Mouse (Mus musculus) monocyte, adult 5-6 weeks (primary cell): ENCODE measurements around the gene Bclaf3. TPM values are rescaled to one million over a fixed set of nuclear protein-coding genes. Genes with fewer than 3 reads are reported as not detected.
"Not testable (repeated sequence)": the region's sequence is repeated elsewhere in the genome, so short reads cannot be mapped to it uniquely, and the experiment has no call there.

ENCODE experiments used
- ATAC-seq: fragments of 153-309, 156-312 bp; replicated peaks from 2 replicates; pipeline ENCODE4 v1.8.0; 2017; ENCODE audit warnings: mild to moderate bottlenecking; ENCODE audit not compliant: low TSS enrichment, insufficient number of reproducible peaks, severe bottlenecking, poor library complexity, low FRiP score
- total RNA-seq: library from RNA; stranded (forward); fragments of 200-1000, 200-491, 200-594 nt; gene quantifications from 3 replicates; pipeline ENCODE4 v1.2.3, GENCODE M21; 2017

The Bclaf3 gene
- total RNA-seq, result 30.3 to 48.1 TPM (median 31.0 TPM) in 3 replicates

- ATAC-seq, result no peak
Measured at GRCm38 (mm10) chrX:159526388-159526787, at the start of gene Bclaf3. TSS of gene Bclaf3 (plus strand) at chrX:159526688.

- not testable (repeated sequence) for ATAC-seq
Measured at GRCm38 (mm10) chrX:159478243-159478940, 48.1 kb upstream of the Bclaf3 start.

- no peak for ATAC-seq
Measured at GRCm38 (mm10) chrX:159484247-159484646, 42.2 kb upstream of the Bclaf3 start.

GRCm38 (mm10) chrX:159503181-159503580, 23.3 kb upstream of the Bclaf3 start:
- ATAC-seq, result no peak

GRCm38 (mm10) chrX:159508331-159509036, 18.0 kb upstream of the Bclaf3 start:
- ATAC-seq, result no peak

- ATAC-seq, result no peak
Measured at GRCm38 (mm10) chrX:159509042-159509441, 17.4 kb upstream of the Bclaf3 start.

- no peak for ATAC-seq
Measured at GRCm38 (mm10) chrX:159509847-159510715, 16.4 kb upstream of the Bclaf3 start.

- ATAC-seq, result no peak
Measured at GRCm38 (mm10) chrX:159510716-159511051, 15.8 kb upstream of the Bclaf3 start.

GRCm38 (mm10) chrX:159515599-159515998, 10.9 kb upstream of the Bclaf3 start:
- no peak for ATAC-seq

- no peak for ATAC-seq
Measured at GRCm38 (mm10) chrX:159521780-159522179, 4.7 kb upstream of the Bclaf3 start.

- ATAC-seq, result no peak
Measured at GRCm38 (mm10) chrX:159522651-159523050, 3.8 kb upstream of the Bclaf3 start.

- peak; percentile 98 for ATAC-seq
Measured at GRCm38 (mm10) chrX:159532427-159532810, 5.9 kb downstream of the Bclaf3 start.

GRCm38 (mm10) chrX:159532811-159533462, 6.4 kb downstream of the Bclaf3 start:
- ATAC-seq, result no peak

- no peak for ATAC-seq
Measured at GRCm38 (mm10) chrX:159541936-159542335, 15.4 kb downstream of the Bclaf3 start.

GRCm38 (mm10) chrX:159547093-159547492, 20.6 kb downstream of the Bclaf3 start:
- no peak for ATAC-seq

GRCm38 (mm10) chrX:159584738-159585137, 58.2 kb downstream of the Bclaf3 start:
- not testable (repeated sequence) for ATAC-seq

GRCm38 (mm10) chrX:159591633-159592032, 65.1 kb downstream of the Bclaf3 start:
- no peak for ATAC-seq

- ATAC-seq, result no peak
Measured at GRCm38 (mm10) chrX:159597502-159597901, 71.0 kb downstream of the Bclaf3 start.

GRCm38 (mm10) chrX:159604832-159605231, 78.3 kb downstream of the Bclaf3 start:
- ATAC-seq, result no peak
